ENCODE assay signal across 8 mouse cellular contexts in genomic region chr7:132806926-132807857, GRCm38 (mm10). TPM values are rescaled to one million over a fixed set of nuclear protein-coding genes. Genes with fewer than 3 reads are reported as not detected.
DNase-seq lines count a peak whose midpoint lies in the region; ATAC-seq lines count a peak whose summit lies in the region.

No protein-coding gene starts in this region.

- peak overlapping the region; percentile 88; the same call in 1 of the 2 replicates for H3K27ac ChIP-seq in intestine, embryonic 14.5 days (ENCODE audit: low read depth)
- H3K27ac ChIP-seq in liver, embryonic 13.5 days: peak overlapping the region; percentile 81
- H3K27ac ChIP-seq in neural tube, embryonic 15.5 days (replicated peaks): peak overlapping the region; percentile 37

- peaks cover 4% of the 10 kb centered on the region; the same call in 1 of the 2 replicates for H3K36me3 ChIP-seq in intestine, embryonic 14.5 days (ENCODE audit: control insufficient read depth, insufficient read depth, low read length)
- H3K36me3 ChIP-seq in liver, embryonic 13.5 days: no peaks in the 10 kb centered on the region
- no peaks in the 10 kb centered on the region for H3K36me3 ChIP-seq in neural tube, embryonic 15.5 days

- H3K9ac ChIP-seq in intestine, embryonic 14.5 days (ENCODE audit: low read length): peak overlapping the region; percentile 2; the same call in 1 of the 2 replicates
- H3K9ac ChIP-seq in liver, embryonic 13.5 days: no peak overlapping the region
- no peak overlapping the region for H3K9ac ChIP-seq in neural tube, embryonic 15.5 days (replicated peaks)

- H3K27me3 ChIP-seq in intestine, embryonic 14.5 days (replicated peaks; ENCODE audit: control insufficient read depth, insufficient read depth, low read length): no peaks in the 10 kb centered on the region
- H3K27me3 ChIP-seq in liver, embryonic 13.5 days: no peaks in the 10 kb centered on the region
- H3K27me3 ChIP-seq in neural tube, embryonic 15.5 days (replicated peaks): no peaks in the 10 kb centered on the region

- no peak overlapping the region for H3K4me2 ChIP-seq in intestine, embryonic 14.5 days (ENCODE audit: low read length)
- H3K4me2 ChIP-seq in liver, embryonic 13.5 days: no peak overlapping the region
- no peak overlapping the region for H3K4me2 ChIP-seq in neural tube, embryonic 15.5 days

- no peak overlapping the region for H3K4me3 ChIP-seq in intestine, embryonic 14.5 days (ENCODE audit: low read depth, low read length)
- no peak overlapping the region for H3K4me3 ChIP-seq in liver, embryonic 13.5 days (replicated peaks)
- H3K4me3 ChIP-seq in neural tube, embryonic 15.5 days (replicated peaks): no peak overlapping the region

- peaks cover 75% of the 10 kb centered on the region for H3K4me1 ChIP-seq in intestine, embryonic 14.5 days (replicated peaks; ENCODE audit: control insufficient read depth, insufficient read depth, low read length)
- H3K4me1 ChIP-seq in liver, embryonic 13.5 days (replicated peaks): peaks cover 99% of the 10 kb centered on the region
- peaks cover 88% of the 10 kb centered on the region for H3K4me1 ChIP-seq in neural tube, embryonic 15.5 days

- H3K9me3 ChIP-seq in intestine, embryonic 14.5 days (ENCODE audit: control insufficient read depth, low read length): no peaks in the 10 kb centered on the region
- no peaks in the 10 kb centered on the region for H3K9me3 ChIP-seq in liver, embryonic 13.5 days (replicated peaks)
- no peaks in the 10 kb centered on the region for H3K9me3 ChIP-seq in neural tube, embryonic 15.5 days (replicated peaks)

- 60% methylated on average over 13 of the region's 13 CpGs for WGBS in intestine, embryonic 14.5 days
- 76% methylated on average over 13 of the region's 13 CpGs for WGBS in liver, embryonic 13.5 days (ENCODE audit: insufficient replicate concordance)
- WGBS in neural tube, embryonic 15.5 days: 68% methylated on average over 13 of the region's 13 CpGs

- no peak for ATAC-seq in intestine, embryonic 14.5 days (replicated peaks; ENCODE audit: low FRiP score, low TSS enrichment, low read depth)
- ATAC-seq in liver, embryonic 13.5 days (ENCODE audit: low read depth): no peak
- ATAC-seq in neural tube, embryonic 15.5 days (ENCODE audit: low FRiP score): no peak

- peak; percentile 57 for DNase-seq in adrenal gland, adult 2 months
- no peak for DNase-seq in adrenal gland, adult 18-20 months (ENCODE audit: low spot score in 2 of 2)
- peak; percentile 50 to 59 for DNase-seq in urinary bladder, postnatal 36 days (ENCODE audit: low spot score in 2 of 2)
- no peak for DNase-seq in urinary bladder, postnatal 10 days (ENCODE audit: low spot score)
- no peak for DNase-seq in intestine, embryonic 14.5 days (ENCODE audit: low spot score)
- DNase-seq in liver, embryonic 13.5 days: no peak
- DNase-seq in T-cell, adult 2 months (ENCODE audit: low spot score): no peak

RNA-seq across cellular contexts. Expression of gene Fam53b, which starts 6.5 kb away (rescaled TPM):
- total RNA-seq in adrenal gland, adult 2 months (2021): 10 to 100 TPM; 61.1 to 69.5 TPM
- 97.5 and 140 TPM in 2 replicates for polyA plus RNA-seq in adrenal gland, adult 2 months (2012; rRNA removed)
- 10 to 100 TPM; 41.2 to 71.7 TPM for total RNA-seq in adrenal gland, adult 18-20 months (2021)
- 20.4 and 23.2 TPM in 2 replicates for polyA plus RNA-seq in intestine, embryonic 14.5 days (2014; fragmentation: Nextera tagmentation; extraction: Ambion mirVana)
- polyA plus RNA-seq in liver, embryonic 13.5 days (2015; fragmentation: Nextera tagmentation; extraction: Ambion mirVana): 19.1 and 21.4 TPM in 2 replicates
- polyA plus RNA-seq in neural tube, embryonic 15.5 days (2015; fragmentation: Nextera tagmentation; extraction: Ambion mirVana): 12.4 and 14.2 TPM in 2 replicates

RNA-seq across cellular contexts. Expression of gene Eef1akmt2, which starts 45.3 kb away (rescaled TPM):
- 10 to 100 TPM; 19.5 to 27.9 TPM for total RNA-seq in adrenal gland, adult 2 months (2021)
- polyA plus RNA-seq in adrenal gland, adult 2 months (2012; rRNA removed): 4.3 and 5.1 TPM in 2 replicates
- total RNA-seq in adrenal gland, adult 18-20 months (2021): 10 to 100 TPM; 25.0 to 27.7 TPM
- 59.6 and 69.8 TPM in 2 replicates for polyA plus RNA-seq in intestine, embryonic 14.5 days (2014; fragmentation: Nextera tagmentation; extraction: Ambion mirVana)
- 24.1 and 30.1 TPM in 2 replicates for polyA plus RNA-seq in liver, embryonic 13.5 days (2015; fragmentation: Nextera tagmentation; extraction: Ambion mirVana)
- polyA plus RNA-seq in neural tube, embryonic 15.5 days (2015; fragmentation: Nextera tagmentation; extraction: Ambion mirVana): 76.3 and 84.5 TPM in 2 replicates

RNA-seq across cellular contexts. Expression of gene Abraxas2, which starts 51.8 kb away (rescaled TPM):
- total RNA-seq in adrenal gland, adult 2 months (2021): 10 to 100 TPM; 29.3 to 44.1 TPM
- 5.8 and 8.3 TPM in 2 replicates for polyA plus RNA-seq in adrenal gland, adult 2 months (2012; rRNA removed)
- total RNA-seq in adrenal gland, adult 18-20 months (2021): 10 to 100 TPM; 32.9 to 36.9 TPM
- 33.5 and 34.7 TPM in 2 replicates for polyA plus RNA-seq in intestine, embryonic 14.5 days (2014; fragmentation: Nextera tagmentation; extraction: Ambion mirVana)
- 17.0 and 18.4 TPM in 2 replicates for polyA plus RNA-seq in liver, embryonic 13.5 days (2015; fragmentation: Nextera tagmentation; extraction: Ambion mirVana)
- polyA plus RNA-seq in neural tube, embryonic 15.5 days (2015; fragmentation: Nextera tagmentation; extraction: Ambion mirVana): 32.6 and 34.5 TPM in 2 replicates

Comparison
In these comparisons a context has a peak if more than half of its experiments do, and no peak if none do; other contexts are left out.
1. DNase-seq: peak in adrenal gland, adult 2 months (single experiment) and urinary bladder, postnatal 36 days (2 of 2); none in adrenal gland, adult 18-20 months (0 of 2), urinary bladder, postnatal 10 days (single experiment), intestine, embryonic 14.5 days (single experiment), liver, embryonic 13.5 days (single experiment) and T-cell, adult 2 months (single experiment).
2. H3K27ac ChIP-seq: peak in every context shown above with its lines; median percentile 88 in intestine, embryonic 14.5 days; 81 in liver, embryonic 13.5 days; 37 in neural tube, embryonic 15.5 days.